Mouse (Mus musculus): ENCODE results near the gene Evl.

- TF ChIP-seq CTCF (IDR thresholded peaks at IDR 0.05; ENCODE audit: extremely low read depth, insufficient read depth, low read length) (no peak), POLR2A (IDR thresholded peaks at IDR 0.05; ENCODE audit: extremely low read depth, insufficient read depth, low read length) (no peak)
Observed at GRCm38 (mm10) chr12:108694223-108694622, 139.7 kb downstream of the Evl start.
